Mouse (Mus musculus) hindbrain, embryonic 12.5 days (tissue): Measurements from ENCODE around the gene Olfr68. TPM values are rescaled to one million over a fixed set of nuclear protein-coding genes. Genes with fewer than 3 reads are reported as not detected.

Source experiments
- ATAC-seq: fragments of 200-750 bp; cut with Nextera tagmentation; 2 replicates; pipeline ENCODE4 v1.8.0; 2017; ENCODE audit warnings: moderate TSS enrichment; ENCODE audit not compliant: low FRiP score
- H3K27ac ChIP-seq: fragments of 300-500 bp; sonication (generic); 2 replicates; pipeline ENCODE4 v1.5.1; 2016; ENCODE audit warnings: mild to moderate bottlenecking
- H3K27me3 ChIP-seq: fragments of 300-500 bp; sonication (generic); 2 replicates; pipeline ENCODE4 v1.6.1; 2016; ENCODE audit warnings: mild to moderate bottlenecking
- H3K36me3 ChIP-seq: fragments of 300-500 bp; sonication (generic); 2 replicates; pipeline ENCODE4 v1.6.1; 2016; ENCODE audit warnings: mild to moderate bottlenecking
- H3K4me1 ChIP-seq: fragments of 300-500 bp; sonication (generic); 2 replicates; pipeline ENCODE4 v1.6.1; 2016
- H3K4me2 ChIP-seq: fragments of 300-500 bp; sonication (generic); replicated peaks from 2 replicates; pipeline ENCODE4 v1.6.1; 2016; ENCODE audit warnings: mild to moderate bottlenecking
- H3K4me3 ChIP-seq: fragments of 300-500 bp; sonication (generic); 2 replicates; pipeline ENCODE4 v1.5.1; 2016; ENCODE audit warnings: mild to moderate bottlenecking
- H3K9ac ChIP-seq: fragments of 300-500 bp; sonication (generic); 2 replicates; pipeline ENCODE4 v1.6.1; 2016; ENCODE audit warnings: mild to moderate bottlenecking, moderate library complexity
- H3K9me3 ChIP-seq: fragments of 300-500 bp; sonication (generic); replicated peaks from 2 replicates; pipeline ENCODE4 v1.6.1; 2016; ENCODE audit warnings: mild to moderate bottlenecking
- WGBS: fragments of 180-500 bp; shearing (Covaris S2); methylation state at CpG from one replicate; pipeline ENCODE4 v1.1.7; 2016; 5-methylcytosine and 5-hydroxymethylcytosine counted together
- polyA plus RNA-seq: library from polyadenylated mRNA; unstranded; fragments of >200 nt; fragmentation: Nextera tagmentation; extraction: Ambion mirVana; gene quantifications from 2 replicates; pipeline ENCODE4 v1.2.1, GENCODE M21; 2016

Olfr68 gene
- polyA plus RNA-seq, 1 experiment from 2014 or later, result not detected

GRCm38 (mm10) chr7:103744843-103745242, 34.7 kb downstream of the Olfr68 start, which contains the start of gene Olfr629:
Gene Olfr629, minus strand, starts transcription at chr7:103744943.
- Histone ChIP-seq H3K4me1 (no peaks in the 10 kb centered on the region), H3K27me3 (no peaks in the 10 kb centered on the region), H3K4me2 (no peak within 1 kb of the TSS), H3K36me3 (no peaks in the 10 kb centered on the region), H3K4me3 (no peak within 1 kb of the TSS), H3K27ac (no peak within 1 kb of the TSS), H3K9ac (no peak within 1 kb of the TSS), H3K9me3 (no peaks in the 10 kb centered on the region)
- 85% methylated on average over 2 of the region's 2 CpGs for WGBS
- ATAC-seq, result no peak

- 95% methylated on average over 1 of the region's 1 CpGs for WGBS
- Histone ChIP-seq H3K9ac (no peak within 1 kb of the TSS), H3K36me3 (no peaks in the 10 kb centered on the region), H3K27me3 (no peaks in the 10 kb centered on the region), H3K4me1 (no peaks in the 10 kb centered on the region), H3K9me3 (no peaks in the 10 kb centered on the region), H3K4me3 (no peak within 1 kb of the TSS), H3K27ac (no peak within 1 kb of the TSS), H3K4me2 (no peak within 1 kb of the TSS)
- ATAC-seq, result no peak
Measured at GRCm38 (mm10) chr7:103730074-103730473, 49.4 kb downstream of the Olfr68 start, which contains the start of gene Olfr628. Gene Olfr628, plus strand, starts transcription at chr7:103730374.

Other genes with a start within 250 kb of the Olfr68 start
- not detected in 2 replicates for gene Olfr612, start 237.0 kb downstream of the Olfr68 start, polyA plus RNA-seq
- gene Olfr613, start 231.6 kb downstream of the Olfr68 start, polyA plus RNA-seq, result not detected in 2 replicates
- gene Olfr615, start 223.6 kb downstream of the Olfr68 start, polyA plus RNA-seq, result not detected in 2 replicates
- not detected in 2 replicates for gene Olfr616, start 210.6 kb downstream of the Olfr68 start, polyA plus RNA-seq
- not detected in 2 replicates for gene Olfr617, start 206.6 kb downstream of the Olfr68 start, polyA plus RNA-seq
- not detected in 2 replicates for gene Olfr618, start 189.6 kb downstream of the Olfr68 start, polyA plus RNA-seq
- not detected in 2 replicates for gene Olfr619, start 179.1 kb downstream of the Olfr68 start, polyA plus RNA-seq
- gene Olfr620, start 167.2 kb downstream of the Olfr68 start, polyA plus RNA-seq, result not detected in 2 replicates
- gene Olfr622, start 137.0 kb downstream of the Olfr68 start, polyA plus RNA-seq, result not detected in 2 replicates
- gene Olfr623, start 116.0 kb downstream of the Olfr68 start, polyA plus RNA-seq, result not detected in 2 replicates
- 0.04 and 0.07 TPM in 2 replicates for gene Olfr624, start 108.5 kb downstream of the Olfr68 start, polyA plus RNA-seq
- not detected in 2 replicates for gene Olfr625-ps1, start 97.0 kb downstream of the Olfr68 start, polyA plus RNA-seq
- not detected in 2 replicates for gene Olfr243, start 65.0 kb downstream of the Olfr68 start, polyA plus RNA-seq
- gene Olfr628, start 49.3 kb downstream of the Olfr68 start, polyA plus RNA-seq, result not detected in 2 replicates
- not detected in 2 replicates for gene Olfr629, start 34.8 kb downstream of the Olfr68 start, polyA plus RNA-seq
- gene Olfr630, start 22.4 kb downstream of the Olfr68 start, polyA plus RNA-seq, result not detected in 2 replicates
- not detected in 2 replicates for gene Olfr69, start 8.1 kb downstream of the Olfr68 start, polyA plus RNA-seq
- not detected in 2 replicates for gene Olfr67, start 12.1 kb upstream of the Olfr68 start, polyA plus RNA-seq
- gene Hbb-bt, start 34.3 kb upstream of the Olfr68 start, polyA plus RNA-seq, result 799 and 940 TPM in 2 replicates
- 613 and 772 TPM in 2 replicates for gene Hbb-bs, start 48.4 kb upstream of the Olfr68 start, polyA plus RNA-seq
- gene Hbb-bh2, start 60.8 kb upstream of the Olfr68 start, polyA plus RNA-seq, result not detected in 2 replicates
- gene Hbb-bh1, start 63.5 kb upstream of the Olfr68 start, polyA plus RNA-seq, result 614 and 792 TPM in 2 replicates
- gene Hbb-y, start 73.5 kb upstream of the Olfr68 start, polyA plus RNA-seq, result 8,282 and 10,510 TPM in 2 replicates
- gene Olfr66, start 106.6 kb upstream of the Olfr68 start, polyA plus RNA-seq, result not detected in 2 replicates
- gene Olfr64, start 114.8 kb upstream of the Olfr68 start, polyA plus RNA-seq, result not detected in 2 replicates
- gene Olfr65, start 123.8 kb upstream of the Olfr68 start, polyA plus RNA-seq, result not detected in 2 replicates
- not detected in 2 replicates for gene Olfr631, start 149.1 kb upstream of the Olfr68 start, polyA plus RNA-seq
- not detected in 2 replicates for gene Olfr632, start 154.6 kb upstream of the Olfr68 start, polyA plus RNA-seq
- gene Olfr633, start 164.7 kb upstream of the Olfr68 start, polyA plus RNA-seq, result not detected in 2 replicates
- not detected in 2 replicates for gene Olfr635, start 191.5 kb upstream of the Olfr68 start, polyA plus RNA-seq
- gene Olfr638, start 219.0 kb upstream of the Olfr68 start, polyA plus RNA-seq, result not detected in 2 replicates
- 0.04 TPM in 1 of 2 replicates, not detected in the other for gene Olfr639, start 237.6 kb upstream of the Olfr68 start, polyA plus RNA-seq
- gene Olfr640, start 245.9 kb upstream of the Olfr68 start, polyA plus RNA-seq, result not detected in 2 replicates